Mouse (Mus musculus) mouse trophoblast stem cell (cell line): ENCODE results near the gene Spryd4.
"Not testable (repeated sequence)": the region's sequence is repeated elsewhere in the genome, so short reads cannot be mapped to it uniquely, and the experiment has no call there.

ENCODE experiments used
- in situ Hi-C, 2 experiments: fragments of 300-500 bp; cut with MseI, MboI; formaldehyde crosslinking; loops; 2 replicates in 1 of 2; 3 replicates in 1 of 2; pipeline ENCODE4 v1.15.1; 2025

The Spryd4 gene

DNA sequence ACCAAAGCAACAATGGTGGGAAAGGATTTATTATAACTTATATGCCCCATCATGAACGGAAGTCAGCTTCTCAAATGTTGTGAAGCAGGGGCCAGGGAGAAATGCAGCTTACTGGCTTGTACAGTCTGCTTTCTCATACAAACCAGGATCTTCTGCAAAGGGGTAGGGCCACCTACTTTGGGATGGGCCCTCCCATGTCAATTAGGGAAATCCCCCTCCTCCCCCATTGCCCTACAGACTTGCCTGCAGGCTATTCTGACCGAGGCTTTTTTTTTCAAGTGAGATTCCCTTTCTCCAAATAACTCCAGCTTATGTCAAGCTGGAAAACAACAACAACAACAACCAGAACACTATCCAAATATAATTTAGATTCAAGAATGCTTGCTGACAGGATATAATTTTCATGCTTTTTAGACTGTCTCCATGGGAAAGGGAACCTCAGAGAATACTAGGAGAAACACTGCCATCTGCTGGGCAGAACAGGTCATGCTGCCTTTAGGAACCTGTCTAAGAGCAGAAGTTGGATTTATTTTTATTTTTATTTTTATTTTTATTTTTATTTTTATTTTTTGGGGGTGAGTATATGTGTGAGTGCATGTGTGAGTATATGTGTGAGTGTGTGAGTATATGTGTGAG, 23.2 kb downstream of the Spryd4 start:
- in situ Hi-C loops = loop anchor here (5.0 to 10.0 kb wide), 3 partner anchors 46 to 96 kb away; partner anchors contain the start of gene Baz2a (in 2 of the 2)

- in situ Hi-C loops = loop anchor here (5.0 to 10.0 kb wide), 3 partner anchors 45 to 95 kb away; partner anchors contain the start of gene Baz2a (in 2 of the 2)
Measured at GRCm38 (mm10) chr10:128187181-128187605, 24.4 kb downstream of the Spryd4 start.

- in situ Hi-C loops = loop anchor here (5.0 to 10.0 kb wide), 3 partner anchors 44 to 94 kb away; partner anchors contain the start of gene Baz2a (in 2 of the 2)
Measured at GRCm38 (mm10) chr10:128185959-128186358, 25.6 kb downstream of the Spryd4 start.

DNA sequence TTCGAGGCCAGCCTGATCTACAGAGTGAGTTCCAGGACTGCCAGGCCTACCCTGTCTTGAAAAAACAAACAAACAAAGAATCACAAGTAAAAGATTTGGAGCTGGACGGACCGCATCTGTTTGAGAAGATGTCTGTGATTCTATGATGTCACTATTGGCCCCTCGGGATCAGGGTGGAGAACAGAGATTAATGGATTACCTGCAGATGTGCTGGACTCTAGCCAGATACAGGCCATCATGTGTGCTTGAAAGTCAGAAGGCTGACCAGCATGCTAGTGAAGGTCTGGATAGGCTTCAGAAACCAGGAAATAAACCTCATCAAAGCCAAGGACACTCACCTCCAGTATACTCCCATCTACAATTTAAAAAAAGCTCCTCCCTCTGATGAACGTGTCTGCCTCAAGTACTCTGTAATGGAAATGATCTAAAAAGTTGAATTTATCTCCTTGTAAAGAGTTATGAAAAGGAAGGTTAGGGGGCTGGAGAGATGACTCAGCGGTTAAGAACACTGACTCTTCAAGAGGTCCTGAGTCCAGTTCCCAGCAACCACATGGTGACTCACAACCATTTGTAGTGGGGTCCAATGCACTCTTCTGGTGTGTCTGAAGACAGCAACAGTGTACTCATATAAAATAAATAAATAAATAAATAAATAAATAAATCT, 26.2 kb downstream of the Spryd4 start:
- in situ Hi-C loops = loop anchor here (5.0 to 10.0 kb wide), 3 partner anchors 43 to 93 kb away; partner anchors contain the start of gene Baz2a (in 2 of the 2)

GRCm38 (mm10) chr10:128184296-128184695, 27.3 kb downstream of the Spryd4 start:
- in situ Hi-C loops = loop anchor here in 1 of 2 experiments (10.0 kb wide), 1 partner anchor 89 kb away; the partner anchor contains the start of gene Baz2a

DNA sequence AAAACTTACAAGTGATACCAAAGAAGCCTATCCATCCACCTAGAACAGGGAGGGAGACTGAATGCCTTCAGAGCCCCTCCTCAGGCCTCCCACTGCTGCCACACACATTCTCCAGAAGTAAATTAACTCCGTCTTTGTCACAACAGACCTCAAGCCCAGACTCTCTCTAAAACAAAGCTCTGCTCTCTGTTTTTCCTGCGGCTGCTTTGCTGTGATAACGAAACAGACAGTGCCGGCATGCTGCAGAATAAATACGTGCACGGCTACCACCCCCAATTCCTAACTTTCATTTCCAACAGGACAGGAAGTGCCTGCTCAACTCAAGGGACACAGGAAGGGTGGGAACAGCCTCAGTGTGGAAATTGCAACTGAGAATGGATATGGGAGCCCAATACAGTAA, 31.6 kb downstream of the Spryd4 start, which contains the start of gene Rbms2:
Gene Rbms2 (minus strand): TSS at position 309 of the 400 bp plus-strand sequence.
- in situ Hi-C loops = loop anchor here (5.0 to 10.0 kb wide), 2 partner anchors 38 to 85 kb away; partner anchors contain the start of gene Baz2a (in 1 of the 2)

DNA sequence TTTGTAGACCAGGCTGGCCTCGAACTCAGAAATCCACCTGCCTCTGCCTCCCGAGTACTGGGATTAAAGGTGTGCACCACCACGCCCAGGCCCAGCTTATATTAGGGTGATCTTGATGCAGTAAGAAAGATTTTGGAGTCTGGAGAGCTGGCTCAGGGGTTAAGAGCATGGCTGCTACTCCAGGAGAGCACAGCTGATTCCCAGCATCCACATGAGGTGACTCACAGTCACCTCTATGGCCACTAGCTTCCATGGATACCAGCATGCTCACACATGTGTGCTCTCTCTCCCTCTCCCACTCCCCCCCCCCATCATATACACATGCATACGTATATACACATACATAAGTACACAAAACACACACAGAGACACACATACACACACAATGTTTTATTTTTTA, 34.3 kb downstream of the Spryd4 start:
- in situ Hi-C loops = loop anchor here in 1 of 2 experiments (5.0 kb wide), 1 partner anchor 35 kb away; no protein-coding TSS in a partner anchor

GRCm38 (mm10) chr10:128175996-128176755, 35.4 kb downstream of the Spryd4 start:
- in situ Hi-C loops = loop anchor here in 1 of 2 experiments (5.0 kb wide), 1 partner anchor 34 kb away; no protein-coding TSS in a partner anchor

GRCm38 (mm10) chr10:128175302-128175701, 36.3 kb downstream of the Spryd4 start:
- in situ Hi-C loops = loop anchor here in 1 of 2 experiments (5.0 kb wide), 1 partner anchor 33 kb away; no protein-coding TSS in a partner anchor

GRCm38 (mm10) chr10:128171348-128171747, 40.3 kb downstream of the Spryd4 start:
- in situ Hi-C loops = not testable (repeated sequence)

- in situ Hi-C loops = no loop called here
Measured at GRCm38 (mm10) chr10:128167091-128167490, 44.5 kb downstream of the Spryd4 start.

DNA sequence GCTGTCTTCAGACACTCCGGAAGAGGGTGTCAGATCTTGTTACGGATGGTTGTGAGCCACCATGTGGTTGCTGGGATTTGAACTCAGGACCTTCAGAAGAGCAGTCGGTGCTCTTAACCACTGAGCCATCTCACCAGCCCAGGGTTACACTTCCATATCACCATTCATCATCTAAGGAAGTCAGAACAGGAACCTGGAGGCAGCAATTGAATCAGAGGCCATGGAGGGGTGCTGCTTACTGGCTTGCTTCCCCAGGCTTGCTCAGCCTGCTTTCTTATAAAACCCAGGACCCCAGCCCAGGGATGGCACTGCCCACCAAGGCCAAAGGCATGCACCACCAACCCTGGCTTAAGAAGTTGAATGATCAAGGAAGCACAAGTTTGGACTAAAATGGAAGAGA, 45.9 kb downstream of the Spryd4 start:
- in situ Hi-C loops = not testable (repeated sequence)
